Comparison of ENCODE assay signal across 13 mouse cellular contexts in the genomic region with DNA sequence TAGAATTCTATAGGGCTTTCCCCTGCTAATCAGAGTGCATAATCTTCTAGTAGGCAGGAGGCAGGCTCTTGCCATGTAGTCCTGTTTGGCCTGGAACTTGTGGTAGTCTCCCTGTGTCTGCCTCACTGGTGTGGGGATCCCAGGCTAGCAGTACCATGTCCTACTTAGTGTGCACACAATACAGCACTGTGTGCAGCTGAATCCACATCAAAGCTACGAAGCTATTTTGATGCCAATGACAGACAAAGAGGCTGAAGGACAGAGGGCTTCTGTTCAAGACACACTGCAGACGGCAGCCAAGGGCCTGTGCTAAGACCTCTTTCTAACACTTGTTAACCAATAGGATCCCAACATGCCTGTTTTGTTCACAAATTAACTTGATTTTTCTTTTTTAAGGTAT. TPM values are rescaled to one million over a fixed set of nuclear protein-coding genes. Genes with fewer than 3 reads are reported as not detected.
A peak's percentile ranks its signal among the peaks of the same experiment; 100 is the strongest.
DNase-seq lines count a peak whose midpoint lies in the region; ATAC-seq and TF ChIP-seq lines count a peak whose summit lies in the region.
"Had no signal": no experiment of that assay in that cellular context is flagged by ENCODE, and none has a peak within 500 bp of the region (broad histone marks: within the 10 kb centered on the region; RNA-seq: fewer than 3 reads in every experiment).

No protein-coding gene starts in this region.

- ATAC-seq in hindbrain, embryonic 12.5 days (ENCODE audit: low FRiP score): peak; percentile 59; the same call in 1 of the 2 replicates
- no peak; the same call in 1 of the 2 replicates for ATAC-seq in hindbrain, embryonic 13.5 days (ENCODE audit: low FRiP score)
- ATAC-seq in megakaryocyte progenitor cell, adult 5-6 weeks (replicated peaks; ENCODE audit: poor library complexity): no peak
- ATAC-seq in monocyte, adult 5-6 weeks (replicated peaks; ENCODE audit: insufficient number of reproducible peaks, low FRiP score, low TSS enrichment, poor library complexity, severe bottlenecking): no peak
- ATAC-seq: Patski had no signal

- H3K9ac ChIP-seq in hindbrain, embryonic 12.5 days: no peak overlapping the region
- H3K9ac ChIP-seq in hindbrain, embryonic 13.5 days: no peak overlapping the region
- H3K9ac ChIP-seq: limb, embryonic 12.5 days had no signal

- H3K27ac ChIP-seq in hindbrain, embryonic 12.5 days: no peak overlapping the region
- H3K27ac ChIP-seq in hindbrain, embryonic 13.5 days: no peak overlapping the region
- H3K27ac ChIP-seq: heart, embryonic 10.5 days; limb, embryonic 12.5 days had no signal

- no peaks in the 10 kb centered on the region for H3K4me1 ChIP-seq in hindbrain, embryonic 12.5 days
- H3K4me1 ChIP-seq in hindbrain, embryonic 13.5 days (replicated peaks): no peaks in the 10 kb centered on the region
- H3K4me1 ChIP-seq: limb, embryonic 12.5 days had no signal

- no peak overlapping the region for H3K4me3 ChIP-seq in hindbrain, embryonic 12.5 days
- H3K4me3 ChIP-seq in hindbrain, embryonic 13.5 days: no peak overlapping the region
- H3K4me3 ChIP-seq: heart, embryonic 10.5 days; limb, embryonic 12.5 days had no signal

- DNase-seq in Muller cell, postnatal 12 days (ENCODE audit: inconsistent ontology term): peak; percentile 86
- peak; percentile 78 for DNase-seq in brain, embryonic 14.5 days (ENCODE audit: low read depth)
- peak; percentile 28 to 31 for DNase-seq in layer of hippocampus, postnatal 36 days
- DNase-seq in thymus, postnatal 25 days: no peak
- DNase-seq: lung, postnatal 36 days had no signal

- H3K9me3 ChIP-seq in hindbrain, embryonic 12.5 days (replicated peaks): no peaks in the 10 kb centered on the region
- H3K9me3 ChIP-seq in hindbrain, embryonic 13.5 days: no peaks in the 10 kb centered on the region
- H3K9me3 ChIP-seq: heart, embryonic 10.5 days; limb, embryonic 12.5 days had no signal

- no peak for TF ChIP-seq POLR2A in brain, embryonic 14.5 days (IDR thresholded peaks at IDR 0.05; ENCODE audit: borderline replicate concordance, extremely low read depth, insufficient read depth, insufficient read length, poor library complexity, severe bottlenecking)

- peaks cover 17% of the 10 kb centered on the region for H3K36me3 ChIP-seq in hindbrain, embryonic 12.5 days
- H3K36me3 ChIP-seq in hindbrain, embryonic 13.5 days: peaks cover 29% of the 10 kb centered on the region

- no peak overlapping the region for H3K4me2 ChIP-seq in hindbrain, embryonic 12.5 days (replicated peaks)
- no peak overlapping the region for H3K4me2 ChIP-seq in hindbrain, embryonic 13.5 days
- H3K4me2 ChIP-seq: limb, embryonic 12.5 days had no signal

- no peaks in the 10 kb centered on the region for H3K27me3 ChIP-seq in hindbrain, embryonic 12.5 days
- no peaks in the 10 kb centered on the region for H3K27me3 ChIP-seq in hindbrain, embryonic 13.5 days
- H3K27me3 ChIP-seq: CH12.LX; limb, embryonic 12.5 days; Patski had no signal

- 44% methylated on average over 2 of the region's 2 CpGs for WGBS in hindbrain, embryonic 12.5 days
- WGBS in hindbrain, embryonic 13.5 days: 41% methylated on average over 2 of the region's 2 CpGs

- no peak for TF ChIP-seq CTCF in brain, embryonic 14.5 days (IDR thresholded peaks at IDR 0.05; ENCODE audit: borderline replicate concordance, extremely low read depth, insufficient read depth, insufficient read length)

RNA-seq across cellular contexts. Expression of a gene that starts 34.7 kb away (rescaled TPM):
- polyA plus RNA-seq in hindbrain, embryonic 12.5 days (2016; fragmentation: Nextera tagmentation; extraction: Ambion mirVana): 26.1 and 31.9 TPM in 2 replicates
- polyA plus RNA-seq in hindbrain, embryonic 13.5 days (2015; fragmentation: Nextera tagmentation; extraction: Ambion mirVana): 18.1 and 19.8 TPM in 2 replicates
- 35.7 and 41.3 TPM in 2 replicates for polyA plus RNA-seq in brain, embryonic 14.5 days (2012; rRNA removed)
- 10 to 100 TPM; 57.9 to 63.5 TPM for total RNA-seq in layer of hippocampus, postnatal 36 days (2021)
- 20.8 and 31.7 TPM in 2 replicates for total RNA-seq in megakaryocyte progenitor cell, adult 5-6 weeks (2015)
- total RNA-seq in megakaryocyte progenitor cell, adult 5-6 weeks (2017): 11.7 and 12.2 TPM in 2 replicates
- 9.5 to 21.8 TPM (median 19.0 TPM) in 3 replicates for total RNA-seq in monocyte, adult 5-6 weeks (2017)

RNA-seq across cellular contexts. Expression of a gene that starts 42.5 kb away (rescaled TPM):
- polyA plus RNA-seq in hindbrain, embryonic 12.5 days (2016; fragmentation: Nextera tagmentation; extraction: Ambion mirVana): 1.0 and 2.3 TPM in 2 replicates
- polyA plus RNA-seq in hindbrain, embryonic 13.5 days (2015; fragmentation: Nextera tagmentation; extraction: Ambion mirVana): 1.3 and 1.4 TPM in 2 replicates
- 1.8 and 2.6 TPM in 2 replicates for polyA plus RNA-seq in brain, embryonic 14.5 days (2012; rRNA removed)
- 10 to 100 TPM; 15.5 to 17.3 TPM for total RNA-seq in layer of hippocampus, postnatal 36 days (2021)
- 0.07 and 0.27 TPM in 2 replicates for total RNA-seq in megakaryocyte progenitor cell, adult 5-6 weeks (2015)
- 0.29 and 0.68 TPM in 2 replicates for total RNA-seq in megakaryocyte progenitor cell, adult 5-6 weeks (2017)
- total RNA-seq in monocyte, adult 5-6 weeks (2017): 0.11 to 1.8 TPM (median 0.39 TPM) in 3 replicates

RNA-seq across cellular contexts. Expression of a gene that starts 48.0 kb away (rescaled TPM):
- polyA plus RNA-seq in hindbrain, embryonic 12.5 days (2016; fragmentation: Nextera tagmentation; extraction: Ambion mirVana): 8.9 and 9.3 TPM in 2 replicates
- 8.7 and 9.8 TPM in 2 replicates for polyA plus RNA-seq in hindbrain, embryonic 13.5 days (2015; fragmentation: Nextera tagmentation; extraction: Ambion mirVana)
- polyA plus RNA-seq in brain, embryonic 14.5 days (2012; rRNA removed): 12.2 and 17.9 TPM in 2 replicates
- total RNA-seq in layer of hippocampus, postnatal 36 days (2021): 10 to 100 TPM; 60.9 to 64.0 TPM
- 1.2 and 2.3 TPM in 2 replicates for total RNA-seq in megakaryocyte progenitor cell, adult 5-6 weeks (2015)
- total RNA-seq in megakaryocyte progenitor cell, adult 5-6 weeks (2017): 1.6 and 2.4 TPM in 2 replicates
- 0.19 TPM in 1 of 3 replicates, not detected in the others for total RNA-seq in monocyte, adult 5-6 weeks (2017)

Comparison
In these comparisons a context has a peak if more than half of its experiments do, and no peak if none do; other contexts are left out.
1. RNA of a gene that starts 48.0 kb away (total RNA-seq): 60.9 to 64.0 TPM in layer of hippocampus, postnatal 36 days; 1.2 to 2.4 TPM in megakaryocyte progenitor cell, adult 5-6 weeks and 0.19 TPM in monocyte, adult 5-6 weeks; every median in the first group is over 10 times any median in the second.